Mouse (Mus musculus) hindbrain, postnatal 0 days (tissue): ENCODE results near the gene Lrrk1. TPM values are rescaled to one million over a fixed set of nuclear protein-coding genes. Genes with fewer than 3 reads are reported as not detected.
A peak's percentile ranks its signal among the peaks of the same experiment; 100 is the strongest.

Experiments
- ATAC-seq: fragments of 200-750 bp; cut with Nextera tagmentation; 2 replicates; pipeline ENCODE4 v1.8.0; 2017; ENCODE audit warnings: mild to moderate bottlenecking, moderate TSS enrichment, moderate library complexity
- DNase-seq: peaks from one replicate; pipeline ENCODE4 v3.0.0-alpha.2; 2015; ENCODE audit warnings: low spot score
- H3K27ac ChIP-seq: fragments of 300-500 bp; sonication (generic); 2 replicates; pipeline ENCODE4 v1.5.1; 2014; ENCODE audit warnings: mild to moderate bottlenecking
- H3K27me3 ChIP-seq: fragments of 300-500 bp; sonication (generic); 2 replicates; pipeline ENCODE4 v1.6.1; 2014; ENCODE audit warnings: low read length, mixed read lengths; ENCODE audit not compliant: insufficient read depth
- H3K36me3 ChIP-seq: fragments of 300-500 bp; sonication (generic); 2 replicates; pipeline ENCODE4 v1.6.1; 2014; ENCODE audit warnings: low read length, mixed read lengths; ENCODE audit not compliant: insufficient read depth
- H3K4me1 ChIP-seq: fragments of 300-500 bp; sonication (generic); 2 replicates; pipeline ENCODE4 v1.6.1; 2014; ENCODE audit warnings: antibody characterized with exemption, low read length, mixed read lengths; ENCODE audit not compliant: insufficient read depth
- H3K4me2 ChIP-seq: fragments of 300-500 bp; sonication (generic); 2 replicates; pipeline ENCODE4 v1.6.1; 2014; ENCODE audit warnings: low read depth, mild to moderate bottlenecking, low read length, moderate library complexity, mixed read lengths
- H3K4me3 ChIP-seq: fragments of 300-500 bp; sonication (generic); 2 replicates; pipeline ENCODE4 v1.5.1; 2014; ENCODE audit warnings: low read length
- H3K9ac ChIP-seq: fragments of 300-500 bp; sonication (generic); replicated peaks from 2 replicates; pipeline ENCODE4 v1.6.1; 2014; ENCODE audit warnings: mild to moderate bottlenecking, low read length, moderate library complexity, mixed read lengths
- H3K9me3 ChIP-seq: fragments of 300-500 bp; sonication (generic); 2 replicates; pipeline ENCODE4 v1.6.1; 2016; ENCODE audit warnings: low read length, mixed read lengths
- CTCF ChIP-seq: IDR thresholded peaks from 2 replicates; pipeline ENCODE4 v1.5.1; 2016; ENCODE audit warnings: antibody characterized with exemption, control low read depth, low read depth
- WGBS: fragments of 180-500 bp; shearing (Covaris S2); extraction: QIAGEN DNeasy Blood & Tissue Kit; methylation state at CpG from one replicate; pipeline ENCODE4 v1.1.7; 2014; 5-methylcytosine and 5-hydroxymethylcytosine counted together
- polyA plus RNA-seq: library from polyadenylated mRNA; unstranded; fragments of >200 nt; fragmentation: Nextera tagmentation; extraction: Ambion mirVana; gene quantifications from 2 replicates; pipeline ENCODE4 v1.2.1, GENCODE M21; 2015
- total RNA-seq: library from RNA; depleted of rRNA; stranded (reverse); fragments of >200 nt; gene quantifications from 2 replicates; pipeline ENCODE4 v1.2.3, GENCODE M21; 2014

Gene Lrrk1
- total and polyA plus RNA-seq, 2 experiments from 2014 or later: 2.5 to 4.1 TPM

DNA sequence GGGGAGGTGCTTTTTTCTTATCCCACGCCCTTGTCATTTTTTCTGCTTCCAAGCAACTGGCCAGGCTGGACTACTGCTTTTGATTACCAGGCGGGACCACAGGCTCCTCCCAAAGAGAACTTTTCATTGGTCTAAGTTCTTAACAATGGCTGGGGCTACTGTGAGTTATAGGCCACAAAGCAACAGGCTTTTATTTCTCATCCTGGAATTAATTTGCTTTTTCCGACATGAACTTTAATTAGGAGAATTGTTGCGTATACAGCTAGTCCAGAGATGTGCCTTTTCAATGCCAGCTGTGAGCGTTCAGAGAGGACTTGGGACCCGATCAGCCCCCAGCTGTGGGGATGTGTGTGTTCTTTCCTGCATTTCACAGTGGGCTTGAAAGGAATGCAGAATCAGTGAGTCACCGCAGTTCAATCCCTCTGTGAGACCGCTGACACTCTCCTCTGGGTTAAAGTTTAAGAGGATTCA is 165.5 kb downstream of the Lrrk1 start:
- no peak overlapping the region for H3K27ac ChIP-seq
- H3K4me2 ChIP-seq: no peak overlapping the region
- 18% methylated on average over 8 of the region's 8 CpGs for whole genome bisulfite sequencing
- TF ChIP-seq CTCF: no peak
- ATAC-seq (no peak), DNase-seq (no peak)
- no peak overlapping the region for H3K9ac ChIP-seq
- peaks cover 10% of the 10 kb centered on the region; the same call in 1 of the 2 replicates for H3K4me1 ChIP-seq
- no peaks in the 10 kb centered on the region for H3K36me3 ChIP-seq
- no peaks in the 10 kb centered on the region for H3K27me3 ChIP-seq
- no peak overlapping the region for H3K4me3 ChIP-seq
- no peaks in the 10 kb centered on the region for H3K9me3 ChIP-seq

DNA sequence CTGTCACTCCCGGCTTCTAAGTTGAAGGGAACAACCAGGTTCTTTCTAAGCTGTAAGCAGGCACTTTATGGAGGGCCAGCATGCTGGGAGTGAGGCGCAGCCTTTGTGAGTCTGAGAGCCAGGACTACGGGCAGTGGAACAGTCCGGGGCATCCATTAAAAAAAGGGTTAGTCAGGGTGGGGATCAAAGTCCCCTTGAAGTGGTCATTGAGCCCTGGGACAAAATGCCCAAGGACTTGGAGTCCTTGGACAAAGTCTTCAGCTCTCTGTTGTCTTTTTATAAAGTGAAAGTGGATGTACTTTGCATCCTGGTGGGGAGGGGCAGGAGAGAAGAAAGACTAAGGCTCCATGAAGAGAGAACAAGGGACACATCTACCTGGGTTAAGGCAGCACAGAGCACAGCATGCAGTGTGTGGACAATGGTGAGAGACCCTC is 168.3 kb downstream of the Lrrk1 start:
- Histone ChIP-seq H3K9ac (no peak overlapping the region), H3K27me3 (no peaks in the 10 kb centered on the region), H3K36me3 (no peaks in the 10 kb centered on the region), H3K4me1 (peaks cover 16% of the 10 kb centered on the region), H3K4me2 (no peak overlapping the region), H3K9me3 (no peaks in the 10 kb centered on the region), H3K4me3 (no peak overlapping the region), H3K27ac (no peak overlapping the region)
- DNase-seq: no peak
- WGBS: 74% methylated on average over 4 of the region's 4 CpGs
- no peak for TF ChIP-seq CTCF
- ATAC-seq: no peak

DNA sequence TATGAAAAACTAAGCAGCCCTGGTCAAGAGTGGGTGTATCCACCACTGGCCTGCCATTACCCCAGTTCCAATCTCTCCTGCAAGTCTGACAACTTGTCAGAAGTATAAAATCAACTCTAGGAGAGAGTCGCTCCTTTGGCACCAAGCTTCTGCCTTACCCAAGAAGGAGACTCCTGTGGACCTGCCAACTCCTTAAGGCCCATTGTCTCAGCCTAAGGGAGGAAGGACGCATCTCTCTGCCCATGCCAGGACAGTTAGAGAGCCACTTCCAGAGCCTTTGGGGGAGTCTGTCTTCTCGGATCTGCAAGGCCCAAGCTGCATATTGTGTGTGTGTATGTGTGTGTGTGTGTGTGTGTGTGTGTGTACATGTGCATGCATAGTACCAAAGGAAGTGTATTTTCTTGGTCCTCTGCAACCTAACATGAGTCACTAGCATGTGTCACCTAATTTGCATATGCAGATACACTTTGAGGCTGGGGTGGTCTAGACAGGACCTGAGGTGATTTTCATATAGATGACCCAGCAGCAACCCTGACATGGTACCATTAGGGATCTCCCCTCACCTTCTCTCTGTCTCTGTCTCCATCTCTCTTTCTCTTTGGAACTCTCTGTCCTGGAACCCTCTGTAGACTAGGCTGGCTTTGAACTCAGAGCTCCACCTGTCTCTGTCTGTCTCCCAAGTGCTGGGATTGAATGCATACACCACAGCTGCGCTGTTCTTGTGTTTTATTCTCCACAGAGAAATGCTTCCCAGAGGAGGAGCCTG is 168.9 kb downstream of the Lrrk1 start:
- no peak overlapping the region for H3K4me3 ChIP-seq

DNA sequence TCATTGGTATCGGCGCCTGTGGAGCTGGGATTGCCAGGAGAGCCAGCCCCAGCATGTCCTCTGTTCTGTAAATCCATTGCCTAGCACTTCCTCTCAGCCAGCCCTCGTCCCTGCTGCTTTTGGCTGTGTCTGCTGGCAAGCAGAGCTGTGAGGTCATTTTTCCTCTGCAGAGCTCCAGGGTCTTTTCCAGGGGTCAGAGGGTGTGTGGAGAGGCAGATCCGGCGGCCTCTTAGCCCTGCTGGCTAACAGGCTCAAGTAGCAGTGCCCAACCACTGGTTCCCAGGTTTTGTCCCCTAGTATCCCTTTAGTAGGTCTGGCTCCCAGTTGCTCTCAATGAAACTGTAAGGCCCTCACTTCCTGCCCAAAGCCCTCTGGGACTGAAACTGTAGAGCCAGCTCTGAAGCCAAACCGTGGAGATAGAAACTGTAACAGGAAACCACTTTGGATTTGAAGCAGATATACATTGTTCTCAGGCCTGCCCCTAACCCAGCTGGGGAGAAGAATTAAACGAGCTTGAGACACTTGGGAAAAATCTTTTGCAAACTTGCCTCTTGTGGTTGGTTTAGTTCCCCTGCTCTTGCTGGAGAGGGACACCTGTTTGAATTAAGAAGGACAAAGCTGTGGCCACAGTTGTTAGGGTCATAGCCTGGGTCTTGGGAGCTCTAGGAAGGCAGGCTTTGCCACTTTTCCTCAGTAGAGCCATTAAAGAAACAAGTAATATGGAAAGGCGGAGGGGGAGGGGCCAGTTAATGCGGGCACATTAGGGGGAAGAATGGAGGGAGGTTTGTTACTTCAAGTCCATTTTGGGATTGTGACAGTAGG is 169.7 kb downstream of the Lrrk1 start:
- no peak overlapping the region for H3K4me2 ChIP-seq
- H3K9me3 ChIP-seq: no peaks in the 10 kb centered on the region
- H3K4me1 ChIP-seq: peaks cover 16% of the 10 kb centered on the region
- no peak for TF ChIP-seq CTCF
- H3K27me3 ChIP-seq: no peaks in the 10 kb centered on the region
- 26% methylated on average over 9 of the region's 9 CpGs for WGBS
- peak; percentile 63 for DNase-seq
- H3K27ac ChIP-seq: peak overlapping the region; percentile 55
- no peak overlapping the region for H3K9ac ChIP-seq
- H3K4me3 ChIP-seq: no peak overlapping the region
- peak; percentile 76; the same call in 1 of the 2 replicates for ATAC-seq
- H3K36me3 ChIP-seq: no peaks in the 10 kb centered on the region

More for the DNA sequence above, 168.9 kb downstream of the Lrrk1 start:
- H3K9me3 ChIP-seq: no peaks in the 10 kb centered on the region
- 87% methylated on average over 4 of the region's 4 CpGs for WGBS
- ATAC-seq (no peak), DNase-seq (no peak)
- H3K4me2 ChIP-seq: no peak overlapping the region
- no peaks in the 10 kb centered on the region for H3K27me3 ChIP-seq
- peaks cover 16% of the 10 kb centered on the region for H3K4me1 ChIP-seq
- no peak overlapping the region for H3K9ac ChIP-seq
- H3K36me3 ChIP-seq: no peaks in the 10 kb centered on the region
- peak overlapping the region; percentile 55; the same call in 1 of the 2 replicates for H3K27ac ChIP-seq
- TF ChIP-seq CTCF: no peak

DNA sequence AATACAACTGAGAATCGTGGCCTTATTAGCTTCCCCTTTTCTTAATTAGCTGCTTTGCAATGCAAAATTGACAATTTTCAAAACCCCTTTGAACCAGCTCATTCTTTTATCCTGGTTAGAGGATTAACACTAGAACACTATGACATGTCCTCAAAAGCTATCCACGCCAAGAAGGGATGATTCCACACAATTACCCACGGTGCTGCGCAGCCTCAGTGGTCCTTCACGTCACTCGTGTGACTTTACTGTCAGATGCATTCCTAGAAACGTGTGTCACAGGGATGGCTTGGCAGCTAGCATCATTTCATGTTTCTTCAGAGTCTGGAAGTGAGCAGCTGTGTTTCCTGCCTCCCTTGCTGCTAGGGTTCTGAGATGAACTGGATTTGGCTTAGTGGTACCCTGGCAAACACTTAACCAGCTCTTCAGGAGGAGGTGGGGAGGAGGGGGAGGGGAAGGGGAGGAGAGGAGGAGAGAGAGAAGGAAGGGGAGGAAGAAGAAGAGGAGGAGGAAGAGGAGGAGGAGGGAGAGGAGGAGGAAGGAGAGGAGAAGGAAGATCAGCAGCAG is 170.5 kb downstream of the Lrrk1 start:
- ATAC-seq: peak; percentile 28
- no peaks in the 10 kb centered on the region for H3K9me3 ChIP-seq
- peaks cover 16% of the 10 kb centered on the region for H3K4me1 ChIP-seq
- no peak overlapping the region for H3K4me2 ChIP-seq
- H3K27me3 ChIP-seq: no peaks in the 10 kb centered on the region
- H3K27ac ChIP-seq: peak overlapping the region; percentile 55
- DNase-seq: peak; percentile 34
- H3K9ac ChIP-seq: no peak overlapping the region
- WGBS: 43% methylated on average over 7 of the region's 7 CpGs
- TF ChIP-seq CTCF: no peak
- no peak overlapping the region for H3K4me3 ChIP-seq
- no peaks in the 10 kb centered on the region for H3K36me3 ChIP-seq

DNA sequence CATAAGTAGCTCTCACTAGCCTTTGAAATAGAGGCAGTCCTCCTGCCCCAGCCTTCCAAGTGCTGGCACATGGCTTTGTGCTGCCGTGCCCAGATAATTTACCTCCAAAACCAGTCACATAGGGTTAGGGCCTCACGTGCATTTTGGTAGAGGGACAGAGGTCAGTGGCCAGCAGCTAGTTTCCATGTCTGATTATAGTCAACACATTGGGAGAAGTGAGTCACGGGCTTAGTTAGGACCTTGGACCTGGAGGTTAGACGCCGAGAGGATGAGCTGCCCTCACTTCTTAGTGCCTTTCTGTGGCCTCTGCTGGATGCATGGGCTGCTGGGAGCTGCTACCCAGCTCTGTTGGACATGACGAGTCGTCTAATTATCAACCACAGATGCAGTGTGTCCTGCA is 171.1 kb downstream of the Lrrk1 start:
- 73% methylated on average over 7 of the region's 7 CpGs for WGBS
- Histone ChIP-seq H3K9me3 (no peaks in the 10 kb centered on the region), H3K27ac (no peak overlapping the region), H3K36me3 (no peaks in the 10 kb centered on the region), H3K9ac (no peak overlapping the region), H3K4me1 (peaks cover 16% of the 10 kb centered on the region), H3K27me3 (no peaks in the 10 kb centered on the region), H3K4me3 (no peak overlapping the region), H3K4me2 (no peak overlapping the region)
- no peak for TF ChIP-seq CTCF
- DNase-seq (no peak), ATAC-seq (no peak)
